Mouse (Mus musculus) urinary bladder, adult 18-20 months (tissue): ENCODE results near the gene Poc5.

Experiments used
- DNase-seq, 2 experiments: peaks; one replicate each; pipeline ENCODE4 v3.0.0; 2022; ENCODE audit warnings: low spot score in 2 of 2, mixed read lengths in 2 of 2

The Poc5 gene

GRCm38 (mm10) chr13:96388042-96388888 lies at the start of gene Poc5:
Gene Poc5, plus strand, starts transcription at chr13:96388294.
- peak; percentile 98 to 99 for DNase-seq

GRCm38 (mm10) chr13:96341461-96341860 lies 46.6 kb upstream of the Poc5 start:
- no peak for DNase-seq

- no peak for DNase-seq
These were observed 43.3 kb upstream of the Poc5 start for GRCm38 (mm10) chr13:96344778-96345177.

GRCm38 (mm10) chr13:96346581-96346980 lies 41.5 kb upstream of the Poc5 start:
- DNase-seq: no peak

- no peak for DNase-seq
These were observed 37.9 kb upstream of the Poc5 start for GRCm38 (mm10) chr13:96350207-96350606.

GRCm38 (mm10) chr13:96351264-96351663 lies 36.8 kb upstream of the Poc5 start:
- DNase-seq: no peak

GRCm38 (mm10) chr13:96375519-96375918 lies 12.6 kb upstream of the Poc5 start:
- DNase-seq: no peak

- DNase-seq: no peak
These were observed 11.2 kb upstream of the Poc5 start for GRCm38 (mm10) chr13:96376871-96377270.

GRCm38 (mm10) chr13:96377883-96378282 lies 10.2 kb upstream of the Poc5 start:
- no peak for DNase-seq

GRCm38 (mm10) chr13:96389301-96389700 lies 1.2 kb downstream of the Poc5 start:
- no peak for DNase-seq

- no peak for DNase-seq
These were observed 13.2 kb downstream of the Poc5 start for GRCm38 (mm10) chr13:96401251-96401650.

- DNase-seq: no peak
These were observed 17.4 kb downstream of the Poc5 start for GRCm38 (mm10) chr13:96405518-96405917.

- DNase-seq: peak in 1 of 2 experiments; percentile 8
These were observed 18.9 kb downstream of the Poc5 start for GRCm38 (mm10) chr13:96407040-96407439.

- no peak for DNase-seq
These were observed 20.7 kb downstream of the Poc5 start for GRCm38 (mm10) chr13:96408786-96409185.

GRCm38 (mm10) chr13:96414384-96414783 lies 26.3 kb downstream of the Poc5 start:
- DNase-seq: no peak

GRCm38 (mm10) chr13:96416380-96416779 lies 28.3 kb downstream of the Poc5 start:
- DNase-seq: no peak

- no peak for DNase-seq
These were observed 29.2 kb downstream of the Poc5 start for GRCm38 (mm10) chr13:96417261-96417813.

- no peak for DNase-seq
These were observed 30.4 kb downstream of the Poc5 start for GRCm38 (mm10) chr13:96418487-96418886.

- no peak for DNase-seq
These were observed 33.1 kb downstream of the Poc5 start for GRCm38 (mm10) chr13:96421230-96421629.

GRCm38 (mm10) chr13:96424496-96425274 lies 36.6 kb downstream of the Poc5 start:
- DNase-seq: no peak

GRCm38 (mm10) chr13:96426044-96426443 lies 38.0 kb downstream of the Poc5 start:
- no peak for DNase-seq

- no peak for DNase-seq
These were observed 40.4 kb downstream of the Poc5 start for GRCm38 (mm10) chr13:96428531-96428930.
